Mouse (Mus musculus): ENCODE results near the gene Asl.

Gene Asl

GRCm38 (mm10) chr5:130003229-130003628, 25.8 kb downstream of the Asl start:
- DNase-seq (ENCODE audit: low spot score) = no peak

- DNase-seq (ENCODE audit: low spot score) = peak; percentile 57
Observed at GRCm38 (mm10) chr5:130002301-130003146, 26.5 kb downstream of the Asl start, which contains the start of gene Gusb. Gene Gusb (minus strand): TSS chr5:130003049.

DNA sequence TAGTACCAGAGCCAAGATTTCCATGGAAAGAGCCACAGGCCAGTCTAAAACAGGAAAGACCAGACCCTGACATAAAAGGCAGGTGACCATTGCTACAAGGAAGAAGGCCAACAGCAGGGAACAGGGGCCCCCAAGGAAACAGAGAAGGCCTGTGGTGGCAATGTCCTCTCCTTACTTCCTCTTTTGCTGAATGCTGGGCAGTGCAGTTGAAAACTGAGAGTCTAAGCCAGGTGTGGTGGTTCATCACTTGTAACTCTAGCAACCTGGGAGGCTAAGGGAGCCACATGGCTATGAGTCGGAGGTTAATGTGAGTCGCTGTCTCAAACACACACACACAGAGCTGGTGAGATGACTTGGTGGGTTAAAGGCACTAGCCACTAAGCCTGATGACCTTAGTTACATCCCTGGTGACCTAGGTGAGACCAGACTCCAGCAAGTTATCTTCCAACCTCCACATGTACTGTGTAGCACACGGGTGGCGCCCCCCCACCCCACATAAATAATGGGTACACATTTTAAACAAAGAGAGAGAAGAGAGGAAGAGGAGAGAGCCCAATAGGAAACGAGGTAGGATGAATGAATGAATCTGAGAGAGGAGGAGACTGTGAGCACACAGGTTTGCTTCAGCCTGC, 27.6 kb downstream of the Asl start:
- no peak for DNase-seq (ENCODE audit: low spot score)

DNA sequence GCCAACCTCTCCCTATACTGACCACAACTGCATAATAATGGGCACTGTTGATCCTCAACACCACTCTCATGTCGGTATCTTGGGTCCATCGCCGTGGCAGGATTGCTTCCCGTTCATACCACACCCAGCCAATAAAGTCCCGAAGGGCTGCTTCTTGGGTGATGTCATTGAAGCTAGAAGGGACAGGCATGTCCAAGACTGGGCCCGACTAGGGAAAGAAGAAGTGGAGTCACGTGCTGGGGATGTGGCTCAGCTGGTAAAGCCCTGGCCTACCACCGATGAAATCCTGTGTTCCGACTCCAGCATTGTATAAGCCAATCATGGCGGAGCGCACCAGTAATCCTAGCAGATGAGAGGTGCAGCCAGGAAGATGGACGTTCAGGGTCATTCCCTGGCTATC, 28.3 kb downstream of the Asl start:
- no peak for DNase-seq (ENCODE audit: low spot score)

DNA sequence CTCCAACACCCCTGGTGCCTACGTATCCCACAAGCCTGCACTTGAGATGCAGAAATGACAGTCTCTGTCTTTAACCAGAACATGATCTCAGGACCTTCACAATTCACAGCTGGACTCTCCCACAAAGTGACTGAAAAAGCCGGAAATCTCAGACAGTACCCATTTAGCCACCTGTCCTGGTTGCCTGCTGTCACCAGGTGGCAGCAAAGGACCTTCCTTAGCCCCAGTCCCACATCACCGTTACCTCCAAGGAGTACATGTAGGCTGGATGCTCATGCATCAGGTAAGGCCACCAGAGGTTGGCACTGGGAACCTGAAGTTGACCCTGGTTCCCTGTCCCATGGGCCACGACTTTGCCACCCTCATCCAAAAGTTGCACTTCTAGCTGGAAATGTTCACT, 29.9 kb downstream of the Asl start:
- DNase-seq (ENCODE audit: low spot score) = peak; percentile 53

GRCm38 (mm10) chr5:129997700-129998099, 31.3 kb downstream of the Asl start:
- no peak for DNase-seq (ENCODE audit: low spot score)

- DNase-seq (ENCODE audit: low spot score) = no peak
Observed at GRCm38 (mm10) chr5:129994989-129995388, 34.1 kb downstream of the Asl start.

- no peak for DNase-seq (ENCODE audit: low spot score)
Observed at GRCm38 (mm10) chr5:129993374-129993773, 35.7 kb downstream of the Asl start.

DNA sequence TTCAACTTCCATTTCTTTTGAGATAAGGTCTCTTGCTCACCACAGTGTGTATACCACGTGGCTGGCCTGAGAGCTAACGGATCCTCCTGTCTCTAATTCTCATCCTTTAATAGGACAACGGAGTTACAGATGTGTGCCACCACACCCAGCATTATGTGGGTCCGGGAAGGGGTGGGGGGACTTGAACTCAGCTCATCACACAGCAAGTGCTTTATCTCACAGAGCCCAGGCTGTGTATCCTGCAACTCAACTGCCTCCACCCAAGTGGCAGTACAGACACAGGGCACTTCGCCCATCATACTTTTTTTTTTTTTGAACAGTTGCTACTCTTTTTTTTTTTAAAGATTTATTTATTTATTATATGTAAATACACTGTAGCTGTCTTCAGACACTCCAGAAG, 37.1 kb downstream of the Asl start:
- DNase-seq (ENCODE audit: low spot score) = no peak

DNA sequence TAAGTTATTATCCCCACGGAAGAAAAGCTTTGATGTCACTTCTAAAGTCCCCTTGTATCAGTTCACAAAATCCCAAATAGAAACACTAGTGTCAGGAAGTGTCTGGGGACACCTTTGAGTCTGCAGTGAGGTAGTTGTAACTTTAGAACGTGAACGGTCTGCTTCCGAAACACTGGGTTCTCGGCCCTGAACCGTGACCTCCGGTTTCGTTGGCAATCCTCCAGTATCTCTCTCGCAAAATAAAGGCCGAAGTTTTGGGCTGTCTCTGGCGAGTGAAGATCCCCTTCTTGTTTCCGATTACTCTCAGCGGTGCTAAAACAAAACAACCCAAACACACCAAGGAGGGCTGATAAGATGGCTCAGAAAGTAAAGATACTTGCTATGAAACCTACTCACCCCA, 39.7 kb downstream of the Asl start:
- DNase-seq (ENCODE audit: low spot score) = no peak

GRCm38 (mm10) chr5:129980216-129980615, 48.8 kb downstream of the Asl start:
- no peak for DNase-seq (ENCODE audit: low spot score)

DNA sequence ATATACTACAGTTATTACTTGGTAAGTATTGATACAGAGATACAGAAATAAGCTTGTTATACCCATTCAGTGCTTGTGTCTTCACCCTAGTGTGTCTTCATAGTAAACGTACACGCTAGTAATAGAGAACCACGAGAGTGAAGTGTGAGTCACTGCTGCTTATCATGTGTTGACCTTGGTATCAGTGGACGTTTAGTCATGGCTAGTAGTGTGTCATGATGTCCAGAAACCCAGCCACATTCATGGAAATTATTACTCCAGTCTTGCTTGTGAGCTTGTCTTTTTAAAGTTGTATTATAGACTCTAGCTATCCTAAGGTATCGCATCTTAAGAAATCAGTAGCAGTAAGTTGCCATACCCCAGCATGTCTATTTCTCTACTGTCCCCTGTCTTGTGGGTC, 50.4 kb downstream of the Asl start:
- DNase-seq (ENCODE audit: low spot score) = no peak

DNA sequence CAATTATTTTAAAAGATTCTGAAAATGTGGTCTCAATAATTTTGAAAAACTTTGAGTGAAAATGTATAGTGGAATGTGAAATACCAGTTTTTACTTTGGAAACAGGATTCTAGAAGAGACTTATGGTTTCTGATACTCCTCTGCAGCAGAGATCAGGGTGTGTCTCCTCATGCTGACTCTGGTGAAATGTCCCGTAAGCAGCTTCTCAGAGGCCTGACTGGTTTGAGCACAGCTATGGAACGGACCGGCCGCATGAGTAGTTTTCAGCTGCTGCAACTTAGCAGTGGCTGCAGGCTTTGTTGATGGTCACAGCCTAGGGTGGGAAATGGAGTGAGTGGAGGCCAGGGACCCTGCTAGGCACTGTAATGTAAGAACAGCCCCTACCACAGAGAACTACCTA, 51.3 kb downstream of the Asl start:
- no peak for DNase-seq (ENCODE audit: low spot score)

DNA sequence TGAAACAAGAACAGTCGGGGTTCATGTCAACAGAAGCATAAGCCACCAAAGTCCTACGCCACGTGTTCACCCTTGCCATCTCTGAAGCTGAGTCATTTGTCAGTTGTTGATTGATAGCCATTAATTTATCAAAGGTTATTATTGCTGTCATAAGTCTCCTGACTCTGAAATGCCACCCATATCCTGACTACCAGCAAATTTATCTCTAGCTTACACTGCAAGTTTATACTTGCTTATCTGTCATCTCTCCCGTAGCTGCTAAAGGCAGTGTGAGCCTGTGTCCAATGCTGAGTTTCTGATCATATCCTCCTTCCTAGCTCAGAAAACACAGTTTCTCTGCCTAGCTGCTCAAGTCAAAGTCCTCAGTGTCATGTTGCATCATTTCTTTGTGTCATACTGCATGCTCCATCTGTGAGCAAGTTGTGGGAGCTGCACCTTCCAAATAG, 54.2 kb downstream of the Asl start:
- no peak for DNase-seq (ENCODE audit: low spot score)

DNA sequence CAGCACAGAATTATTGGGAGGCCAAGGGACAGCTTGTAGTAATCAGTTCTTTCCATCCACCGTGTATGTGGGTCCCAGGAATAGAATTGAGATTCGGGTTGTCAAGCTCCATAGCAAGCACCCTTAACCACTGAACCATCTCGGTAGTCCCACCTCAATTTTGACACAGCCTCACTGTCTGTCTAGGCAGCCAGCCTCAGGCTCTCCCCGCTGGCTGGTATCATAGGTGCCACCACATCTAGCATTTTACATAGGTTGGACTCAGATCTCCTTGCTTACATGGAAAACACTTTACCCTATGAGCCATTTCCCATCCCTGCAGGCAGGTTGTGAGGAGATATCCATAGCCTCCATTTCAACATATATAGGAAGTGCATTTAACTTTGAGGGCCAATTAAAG, 54.7 kb downstream of the Asl start:
- no peak for DNase-seq (ENCODE audit: low spot score)

DNA sequence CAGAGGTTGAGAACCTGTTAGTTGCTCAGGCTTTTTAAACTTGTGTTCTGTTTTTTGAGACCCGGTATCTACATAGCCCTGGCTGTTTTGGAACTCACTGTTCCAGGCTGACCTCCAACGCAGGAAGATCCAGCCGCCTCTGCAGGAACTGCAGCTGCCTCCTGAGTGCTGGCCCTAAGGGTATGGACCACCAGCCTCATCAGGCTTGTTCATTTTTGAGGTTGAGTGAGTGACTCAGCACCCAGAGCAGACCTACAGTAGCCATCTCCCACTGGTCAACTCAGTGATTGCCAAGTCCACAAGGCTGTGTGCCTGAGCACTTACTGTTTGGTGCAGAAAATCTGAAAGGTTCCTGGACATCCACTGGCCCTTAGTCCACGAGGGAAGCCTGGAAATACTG, 57.6 kb downstream of the Asl start:
- no peak for DNase-seq (ENCODE audit: low spot score)

DNA sequence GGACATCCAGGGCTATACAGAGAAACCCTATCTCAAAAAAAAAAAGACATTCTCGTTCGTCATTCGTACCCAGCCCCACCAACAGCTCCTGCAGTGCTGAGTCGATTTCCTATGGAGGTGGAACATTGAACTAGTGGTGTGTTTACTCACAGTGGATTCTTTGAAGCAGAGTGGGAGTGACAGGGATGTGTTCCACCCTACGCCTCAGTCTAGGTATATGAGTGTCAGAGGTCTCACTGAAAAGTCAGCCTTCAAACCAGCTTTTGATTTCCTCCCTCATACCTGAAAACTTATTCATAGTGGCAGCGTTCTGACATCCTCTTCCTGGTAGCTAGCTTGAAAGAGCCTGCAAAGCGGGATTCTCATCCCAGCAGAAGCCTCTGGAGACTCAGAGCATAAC, 60.6 kb downstream of the Asl start:
- no peak for DNase-seq (ENCODE audit: low spot score)

- DNase-seq (ENCODE audit: low spot score) = no peak
Observed at GRCm38 (mm10) chr5:129966448-129966847, 62.6 kb downstream of the Asl start.

DNA sequence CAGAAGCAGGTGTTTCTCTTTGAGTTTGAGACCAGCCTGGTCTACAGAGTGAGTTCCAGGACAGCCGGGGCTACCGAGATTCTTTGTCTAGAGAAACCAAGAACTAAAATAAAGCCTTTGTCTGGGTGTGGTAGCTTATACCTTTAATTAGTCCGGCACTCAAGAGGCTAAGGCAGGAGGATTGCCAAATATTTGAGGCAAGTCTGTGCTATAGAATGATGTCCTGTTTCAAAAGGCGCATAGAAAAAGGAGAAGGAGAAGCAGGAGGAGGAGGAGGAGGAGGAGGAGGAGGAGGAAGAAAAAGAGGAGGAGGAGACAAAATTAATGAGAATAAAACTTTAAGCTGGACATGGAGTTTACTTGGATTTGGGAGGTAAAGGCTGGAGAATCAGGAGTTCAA, 65.8 kb downstream of the Asl start:
- DNase-seq (ENCODE audit: low spot score) = no peak

Measured in spleen, adult 12 weeks (tissue).